Mouse (Mus musculus) cerebellum, postnatal 25 days (tissue): ENCODE results near the gene Nlk.
"Not testable (repeated sequence)": the region's sequence is repeated elsewhere in the genome, so short reads cannot be mapped to it uniquely, and the experiment has no call there.

Source experiments
- DNase-seq, 2 experiments: peaks; one replicate each; pipeline ENCODE4 v3.0.0; 2021; ENCODE audit warnings: mixed read lengths in 2 of 2

Nlk gene

GRCm38 (mm10) chr11:78681058-78681457 is 16.1 kb downstream of the Nlk start:
- DNase-seq = no peak

GRCm38 (mm10) chr11:78678761-78679160 is 18.4 kb downstream of the Nlk start:
- no peak for DNase-seq

GRCm38 (mm10) chr11:78668647-78669046 is 28.5 kb downstream of the Nlk start:
- no peak for DNase-seq

GRCm38 (mm10) chr11:78664853-78665252 is 32.3 kb downstream of the Nlk start:
- no peak for DNase-seq

- DNase-seq = no peak
Observed at GRCm38 (mm10) chr11:78663916-78664315, 33.3 kb downstream of the Nlk start.

- DNase-seq = no peak
Observed at GRCm38 (mm10) chr11:78649143-78649542, 48.0 kb downstream of the Nlk start.

GRCm38 (mm10) chr11:78648405-78648804 is 48.8 kb downstream of the Nlk start:
- not testable (repeated sequence) for DNase-seq

GRCm38 (mm10) chr11:78643746-78644145 is 53.4 kb downstream of the Nlk start:
- DNase-seq = no peak

- no peak for DNase-seq
Observed at GRCm38 (mm10) chr11:78642151-78642550, 55.0 kb downstream of the Nlk start.

- DNase-seq = no peak
Observed at GRCm38 (mm10) chr11:78641088-78641487, 56.1 kb downstream of the Nlk start.

GRCm38 (mm10) chr11:78632782-78633181 is 64.4 kb downstream of the Nlk start:
- no peak for DNase-seq

GRCm38 (mm10) chr11:78628871-78629270 is 68.3 kb downstream of the Nlk start:
- no peak for DNase-seq

- no peak for DNase-seq
Observed at GRCm38 (mm10) chr11:78624377-78624776, 72.8 kb downstream of the Nlk start.

- no peak for DNase-seq
Observed at GRCm38 (mm10) chr11:78621926-78622325, 75.2 kb downstream of the Nlk start.

GRCm38 (mm10) chr11:78620179-78620578 is 77.0 kb downstream of the Nlk start:
- no peak for DNase-seq

- DNase-seq = no peak
Observed at GRCm38 (mm10) chr11:78611273-78611672, 85.9 kb downstream of the Nlk start.

GRCm38 (mm10) chr11:78609657-78610056 is 87.5 kb downstream of the Nlk start:
- DNase-seq = no peak

GRCm38 (mm10) chr11:78604826-78605225 is 92.3 kb downstream of the Nlk start:
- DNase-seq = no peak

GRCm38 (mm10) chr11:78602781-78603180 is 94.4 kb downstream of the Nlk start:
- no peak for DNase-seq

- DNase-seq = no peak
Observed at GRCm38 (mm10) chr11:78600926-78601590, 96.1 kb downstream of the Nlk start.

GRCm38 (mm10) chr11:78600496-78600895 is 96.7 kb downstream of the Nlk start:
- DNase-seq = no peak

GRCm38 (mm10) chr11:78600051-78600450 is 97.1 kb downstream of the Nlk start:
- no peak for DNase-seq

GRCm38 (mm10) chr11:78598763-78599415 is 98.3 kb downstream of the Nlk start:
- DNase-seq = no peak

GRCm38 (mm10) chr11:78596750-78597149 is 100.4 kb downstream of the Nlk start:
- no peak for DNase-seq

- no peak for DNase-seq
Observed at GRCm38 (mm10) chr11:78595773-78596172, 101.4 kb downstream of the Nlk start.
